Mouse (Mus musculus) neural tube, embryonic 14.5 days (tissue): ENCODE measurements around the gene Nox4. TPM values are rescaled to one million over a fixed set of nuclear protein-coding genes. Genes with fewer than 3 reads are reported as not detected.

Source experiments
- ATAC-seq: fragments of 200-750 bp; cut with Nextera tagmentation; 2 replicates; pipeline ENCODE4 v1.8.0; 2017; ENCODE audit warnings: low read depth, mild to moderate bottlenecking, moderate TSS enrichment, moderate library complexity
- H3K27ac ChIP-seq: fragments of 300-500 bp; sonication (generic); 2 replicates; pipeline ENCODE4 v1.5.1; 2014; ENCODE audit warnings: low read depth, mild to moderate bottlenecking, control low read depth, low read length, moderate library complexity, mixed read lengths
- H3K27me3 ChIP-seq: fragments of 300-500 bp; sonication (generic); 2 replicates; pipeline ENCODE4 v1.6.1; 2014; ENCODE audit warnings: low read length; ENCODE audit not compliant: control insufficient read depth, insufficient read depth
- H3K36me3 ChIP-seq: fragments of 300-500 bp; sonication (generic); 2 replicates; pipeline ENCODE4 v1.6.1; 2014; ENCODE audit warnings: low read length, mixed read lengths; ENCODE audit not compliant: control insufficient read depth, insufficient read depth
- H3K4me1 ChIP-seq: fragments of 300-500 bp; sonication (generic); 2 replicates; pipeline ENCODE4 v1.6.1; 2014; ENCODE audit warnings: low read length; ENCODE audit not compliant: control insufficient read depth, insufficient read depth
- H3K4me2 ChIP-seq: fragments of 300-500 bp; sonication (generic); 2 replicates; pipeline ENCODE4 v1.6.1; 2014; ENCODE audit warnings: mild to moderate bottlenecking, low read depth, low read length, control low read depth
- H3K4me3 ChIP-seq: fragments of 300-500 bp; sonication (generic); 2 replicates; pipeline ENCODE4 v1.5.1; 2014; ENCODE audit warnings: low read depth, low read length, control low read depth, mixed read lengths
- H3K9ac ChIP-seq: fragments of 300-500 bp; sonication (generic); replicated peaks from 2 replicates; pipeline ENCODE4 v1.6.1; 2014; ENCODE audit warnings: low read depth, mild to moderate bottlenecking, control low read depth, low read length, mixed read lengths
- H3K9me3 ChIP-seq: fragments of 300-500 bp; sonication (generic); 2 replicates; pipeline ENCODE4 v1.6.1; 2016; ENCODE audit warnings: low read length; ENCODE audit not compliant: control insufficient read depth
- WGBS: fragments of 180-500 bp; shearing (Covaris S2); extraction: QIAGEN DNeasy Blood & Tissue Kit; methylation state at CpG from one replicate; pipeline ENCODE4 v1.1.7; 2014; 5-methylcytosine and 5-hydroxymethylcytosine counted together
- polyA plus RNA-seq: library from polyadenylated mRNA; unstranded; fragments of >200 nt; fragmentation: Nextera tagmentation; extraction: Ambion mirVana; gene quantifications from 2 replicates; pipeline ENCODE4 v1.2.1, GENCODE M21; 2014

Nox4 gene
- polyA plus RNA-seq, 1 experiment from 2014 or later, result 2.3 TPM

- Histone ChIP-seq H3K4me1 (peaks cover 7% of the 10 kb centered on the region; the same call in 1 of the 2 replicates), H3K27ac (no peak overlapping the region; the same call in 1 of the 2 replicates), H3K9ac (peak overlapping the region; percentile 54), H3K27me3 (no peaks in the 10 kb centered on the region), H3K9me3 (no peaks in the 10 kb centered on the region), H3K4me2 (peak overlapping the region; percentile 56), H3K4me3 (peak overlapping the region; percentile 46), H3K36me3 (no peaks in the 10 kb centered on the region)
- peak; percentile 40 for ATAC-seq
- WGBS, result 61% methylated on average over 1 of the region's 1 CpGs
Measured at GRCm38 (mm10) chr7:87246940-87247339, 1.0 kb downstream of the Nox4 start.

GRCm38 (mm10) chr7:87247926-87248325 is 2.0 kb downstream of the Nox4 start:
- Histone ChIP-seq H3K4me2 (no peak overlapping the region), H3K9me3 (no peaks in the 10 kb centered on the region), H3K27me3 (no peaks in the 10 kb centered on the region), H3K9ac (no peak overlapping the region), H3K27ac (no peak overlapping the region), H3K4me1 (peaks cover 7% of the 10 kb centered on the region; the same call in 1 of the 2 replicates), H3K36me3 (no peaks in the 10 kb centered on the region), H3K4me3 (no peak overlapping the region)
- 55% methylated on average over 1 of the region's 1 CpGs for WGBS
- ATAC-seq, result no peak

GRCm38 (mm10) chr7:87252071-87252470 is 6.2 kb downstream of the Nox4 start:
- Histone ChIP-seq H3K36me3 (no peaks in the 10 kb centered on the region), H3K4me2 (no peak overlapping the region), H3K9me3 (no peaks in the 10 kb centered on the region)

GRCm38 (mm10) chr7:87277225-87277624 is 31.3 kb downstream of the Nox4 start:
- ATAC-seq, result peak; percentile 38; the same call in 1 of the 2 replicates
- no peaks in the 10 kb centered on the region for H3K4me1 ChIP-seq
- no peak overlapping the region for H3K27ac ChIP-seq
- H3K27me3 ChIP-seq, result no peaks in the 10 kb centered on the region
- H3K9me3 ChIP-seq, result no peaks in the 10 kb centered on the region
- no peaks in the 10 kb centered on the region for H3K36me3 ChIP-seq
- H3K4me3 ChIP-seq, result no peak overlapping the region
- H3K9ac ChIP-seq, result no peak overlapping the region
- 10% methylated on average over 1 of the region's 1 CpGs for WGBS
- H3K4me2 ChIP-seq, result no peak overlapping the region

More at GRCm38 (mm10) chr7:87252071-87252470, 6.2 kb downstream of the Nox4 start:
- Histone ChIP-seq H3K9ac (no peak overlapping the region), H3K27me3 (no peaks in the 10 kb centered on the region), H3K4me3 (no peak overlapping the region), H3K27ac (no peak overlapping the region), H3K4me1 (peaks cover 4% of the 10 kb centered on the region; the same call in 1 of the 2 replicates)
- ATAC-seq, result no peak
- WGBS, result 65% methylated on average over 4 of the region's 4 CpGs

DNA sequence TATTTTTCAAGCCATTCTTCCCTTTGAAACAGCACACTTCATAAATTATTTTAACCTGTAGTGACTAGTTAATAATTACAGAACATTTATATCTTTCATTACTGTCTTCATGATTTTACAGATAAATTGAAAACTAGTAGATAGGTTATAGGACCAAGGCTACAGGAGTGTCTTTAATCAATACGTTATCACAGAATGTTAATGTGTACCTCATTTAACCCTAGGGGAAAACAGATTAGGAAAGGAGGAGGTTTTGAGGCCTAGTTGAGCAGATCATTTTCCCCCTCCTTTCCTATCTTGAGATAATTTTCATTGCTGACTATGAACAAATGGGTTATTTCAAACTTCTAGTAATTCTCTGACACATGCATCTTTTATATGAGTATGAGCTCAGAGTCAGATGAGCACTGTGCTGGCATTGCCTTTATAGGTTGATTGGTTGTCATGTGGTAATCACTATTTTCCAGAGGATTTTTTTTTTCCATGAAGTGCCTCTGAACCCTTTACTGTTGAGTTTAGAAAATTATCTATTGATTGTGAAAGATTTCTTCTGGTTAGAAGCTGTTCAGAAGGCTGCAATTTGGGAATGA is 57.9 kb downstream of the Nox4 start:
- no peak overlapping the region for H3K4me3 ChIP-seq
- H3K27ac ChIP-seq, result no peak overlapping the region
- H3K27me3 ChIP-seq, result no peaks in the 10 kb centered on the region
- 91% methylated on average over 1 of the region's 1 CpGs for WGBS
- no peak overlapping the region for H3K9ac ChIP-seq
- no peaks in the 10 kb centered on the region for H3K36me3 ChIP-seq
- ATAC-seq, result no peak
- H3K4me1 ChIP-seq, result no peaks in the 10 kb centered on the region
- H3K9me3 ChIP-seq, result no peaks in the 10 kb centered on the region
- no peak overlapping the region for H3K4me2 ChIP-seq

DNA sequence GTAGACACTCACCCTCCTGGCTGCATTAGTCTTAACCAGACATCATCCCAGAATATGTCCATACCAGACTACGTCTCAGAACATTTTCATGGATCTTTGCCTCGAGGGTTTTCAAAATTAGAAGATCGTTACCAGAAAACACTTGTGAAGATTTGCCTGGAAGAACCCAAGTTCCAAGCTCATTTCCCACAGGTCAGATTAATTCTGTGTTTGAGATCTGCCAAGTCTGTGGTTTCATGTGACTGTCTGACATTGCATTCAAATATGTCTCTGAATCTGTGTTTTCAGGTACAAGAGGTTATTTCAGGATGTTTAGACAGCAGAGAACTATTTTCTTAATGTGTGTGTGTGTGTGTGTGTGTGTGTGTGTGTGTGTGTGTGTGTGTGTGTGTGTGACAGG is 75.7 kb downstream of the Nox4 start:
- no peak overlapping the region for H3K4me3 ChIP-seq
- no peak overlapping the region for H3K27ac ChIP-seq
- no peaks in the 10 kb centered on the region for H3K36me3 ChIP-seq
- 89% methylated on average over 3 of the region's 3 CpGs for WGBS
- no peaks in the 10 kb centered on the region for H3K27me3 ChIP-seq
- H3K9me3 ChIP-seq, result no peaks in the 10 kb centered on the region
- no peak for ATAC-seq
- no peak overlapping the region for H3K4me2 ChIP-seq
- H3K4me1 ChIP-seq, result no peaks in the 10 kb centered on the region
- no peak overlapping the region for H3K9ac ChIP-seq

DNA sequence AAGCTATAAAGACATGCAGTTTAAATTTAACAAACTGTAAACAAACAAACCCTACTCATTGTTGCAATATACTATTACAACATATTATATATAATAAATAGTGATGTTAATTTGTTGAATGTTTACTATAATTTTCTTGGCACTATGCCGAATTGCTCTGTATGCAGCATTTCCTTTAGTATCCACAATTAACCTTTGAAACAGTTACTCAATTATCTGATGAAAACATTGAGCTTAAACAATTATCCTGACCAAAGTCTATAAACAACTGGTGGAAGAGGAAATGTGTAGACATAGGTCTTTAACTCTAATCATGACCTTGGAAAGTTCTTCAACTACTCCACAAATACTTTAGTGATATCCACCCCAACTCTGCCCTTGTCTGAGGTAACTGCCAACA is 76.2 kb downstream of the Nox4 start:
- Histone ChIP-seq H3K27ac (no peak overlapping the region), H3K4me1 (no peaks in the 10 kb centered on the region), H3K4me3 (no peak overlapping the region), H3K27me3 (no peaks in the 10 kb centered on the region), H3K9me3 (no peaks in the 10 kb centered on the region), H3K36me3 (no peaks in the 10 kb centered on the region), H3K9ac (no peak overlapping the region), H3K4me2 (no peak overlapping the region)
- WGBS, result 90% methylated on average over 1 of the region's 1 CpGs
- no peak for ATAC-seq

DNA sequence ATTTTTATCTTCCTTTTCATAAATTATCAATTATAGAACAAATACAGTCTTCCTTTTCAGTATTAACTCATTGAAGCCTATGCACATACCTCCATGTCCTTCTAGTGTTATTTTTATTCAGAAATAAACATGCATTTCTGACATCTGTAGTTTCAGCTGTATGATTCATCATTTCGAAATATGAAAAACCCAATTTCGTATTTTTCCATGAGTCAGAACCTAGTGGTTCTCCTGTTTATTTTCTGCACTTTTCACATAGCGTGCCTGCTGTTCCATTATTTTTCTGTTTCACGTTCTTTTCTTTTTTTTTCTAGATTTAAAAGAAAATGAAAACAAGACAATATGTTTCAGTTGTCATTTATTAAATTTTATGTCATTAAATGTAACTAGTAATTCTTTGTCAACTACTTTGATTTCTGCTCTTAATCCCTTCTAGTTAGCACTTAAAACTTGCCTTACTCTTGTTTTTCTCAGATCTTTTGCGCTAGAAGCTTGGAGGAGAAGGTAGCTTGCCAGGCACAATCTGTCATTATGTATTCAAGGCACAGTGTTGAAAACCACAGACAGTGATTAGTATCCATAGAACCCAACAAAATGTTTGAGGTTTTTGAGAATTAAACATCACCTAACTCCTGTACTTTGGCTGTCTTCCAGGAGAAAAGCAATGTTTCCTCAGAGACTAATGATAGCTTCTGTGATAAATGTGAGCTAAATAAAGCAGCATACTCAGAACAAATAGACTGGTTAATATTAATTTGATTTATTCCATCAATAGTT is 85.1 kb downstream of the Nox4 start:
- no peak for ATAC-seq
- no peak overlapping the region for H3K4me2 ChIP-seq
- H3K36me3 ChIP-seq, result no peaks in the 10 kb centered on the region
- no peaks in the 10 kb centered on the region for H3K27me3 ChIP-seq
- no peaks in the 10 kb centered on the region for H3K4me1 ChIP-seq
- H3K4me3 ChIP-seq, result no peak overlapping the region
- no peak overlapping the region for H3K27ac ChIP-seq
- H3K9ac ChIP-seq, result no peak overlapping the region
- H3K9me3 ChIP-seq, result no peaks in the 10 kb centered on the region
- WGBS, result 89% methylated on average over 5 of the region's 5 CpGs

- 88% methylated on average over 3 of the region's 3 CpGs for WGBS
- Histone ChIP-seq H3K4me3 (no peak overlapping the region), H3K9me3 (no peaks in the 10 kb centered on the region), H3K27ac (no peak overlapping the region), H3K27me3 (no peaks in the 10 kb centered on the region), H3K36me3 (no peaks in the 10 kb centered on the region), H3K4me2 (no peak overlapping the region), H3K4me1 (no peaks in the 10 kb centered on the region), H3K9ac (no peak overlapping the region)
- no peak for ATAC-seq
Measured at GRCm38 (mm10) chr7:87345598-87345997, 99.7 kb downstream of the Nox4 start.
